Mouse (Mus musculus) gastrocnemius, postnatal 36 days (tissue): ENCODE data around the gene Mcm10. TPM values are rescaled to one million over a fixed set of nuclear protein-coding genes. Genes with fewer than 3 reads are reported as not detected.
"Not testable (repeated sequence)": the region's sequence is repeated elsewhere in the genome, so short reads cannot be mapped to it uniquely, and the experiment has no call there.

Experiments
- DNase-seq, 2 experiments: peaks; one replicate each; pipeline ENCODE4 v3.0.0; 2022
- intact Hi-C: fragments of 180-260 bp; cut with DNase I; formaldehyde crosslinking; loops from one replicate; pipeline ENCODE4 v1.15.1; 2025
- total RNA-seq, 2 experiments: library from RNA; stranded (reverse); gene quantifications; 2 replicates each; pipeline ENCODE4 v1.2.3; 2021

Mcm10 gene
- total RNA-seq, 2 experiments from 2014 or later = 0.74 TPM; not detected in 1

DNA sequence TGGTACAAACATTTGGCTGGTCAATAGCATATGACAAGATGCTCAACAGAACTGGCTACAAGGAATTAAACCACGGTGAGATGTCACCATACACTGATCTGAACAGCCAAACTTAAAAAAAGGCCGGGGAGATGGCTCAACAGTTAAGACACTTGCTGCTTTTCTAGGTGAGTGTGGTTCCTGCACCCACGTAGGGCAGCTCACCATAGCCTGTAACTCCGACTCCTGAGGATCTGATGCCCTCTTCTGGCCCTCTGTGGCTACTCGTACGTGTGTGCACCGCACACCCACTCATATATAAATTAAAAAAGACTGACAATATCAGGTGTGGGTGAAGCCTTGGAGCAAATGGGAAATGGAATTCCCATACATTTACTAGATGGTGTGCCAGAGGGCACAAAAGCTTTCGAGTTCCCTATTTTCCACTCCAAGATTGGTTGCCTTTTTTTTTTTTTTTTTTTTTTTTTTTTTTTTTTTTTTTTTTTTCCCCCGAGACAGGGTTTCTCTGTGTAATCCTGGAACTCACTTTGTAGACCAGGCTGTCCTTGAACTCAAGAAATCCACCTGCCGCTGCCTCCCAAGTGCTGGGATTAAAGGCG is 23.7 kb downstream of the Mcm10 start:
- no peak for DNase-seq
- intact Hi-C loops = no loop called here

DNA sequence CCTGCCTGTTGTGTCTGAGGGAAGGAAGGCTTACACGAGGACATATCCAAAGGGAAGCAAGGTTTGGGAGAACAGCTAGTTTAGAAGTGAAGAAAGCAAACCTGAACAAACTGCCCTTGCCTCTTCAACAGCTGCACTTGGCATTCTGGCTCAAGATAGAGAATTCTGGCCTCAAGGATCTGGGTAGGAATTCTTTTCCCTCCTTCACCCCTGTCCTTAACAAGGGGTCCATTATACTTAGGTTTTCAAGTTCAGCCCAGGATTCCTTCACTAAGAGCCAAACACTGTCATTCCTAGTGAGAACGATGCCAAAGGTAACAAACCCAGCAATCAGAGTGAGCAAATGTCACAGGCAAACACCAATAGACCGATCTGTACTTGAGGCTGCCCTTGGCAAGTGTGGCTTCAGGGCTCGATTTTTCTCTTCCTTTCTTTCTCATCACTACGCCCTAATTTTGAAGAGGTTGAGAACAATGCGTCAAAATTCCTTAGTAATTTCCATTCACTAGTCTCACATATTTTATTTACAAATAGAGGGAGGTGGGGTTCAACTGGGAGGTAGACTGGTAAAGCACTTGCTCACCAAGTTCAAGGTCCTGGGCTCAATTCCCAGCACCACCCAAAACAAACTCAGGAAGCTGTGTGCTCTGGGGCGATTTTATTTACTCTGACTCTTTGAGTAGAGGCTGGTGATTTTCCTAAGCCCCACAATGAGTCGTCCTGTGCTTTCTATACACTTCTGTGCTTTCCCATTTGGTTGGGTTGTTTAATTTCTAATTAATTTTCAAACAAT is 25.0 kb downstream of the Mcm10 start:
- DNase-seq = no peak
- intact Hi-C loops = no loop called here

DNA sequence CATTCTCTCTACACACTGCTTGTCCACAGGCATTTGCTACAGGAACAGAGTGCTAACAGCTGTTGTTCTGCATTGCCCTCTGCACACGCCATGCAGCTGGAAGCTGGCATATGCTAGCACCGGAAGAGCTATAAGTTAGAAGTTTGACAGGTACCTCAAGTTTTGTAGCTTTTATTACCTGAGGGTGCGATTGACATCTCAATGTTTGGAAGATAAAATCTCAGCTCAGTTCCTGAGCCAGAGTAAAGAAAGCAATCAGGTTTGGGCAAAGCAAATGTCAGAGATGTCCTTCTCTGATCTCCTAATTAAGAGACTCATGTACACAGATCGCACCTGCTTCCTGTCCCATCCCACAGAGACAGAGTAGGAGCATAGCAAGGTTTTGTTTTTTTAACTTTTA is 25.8 kb downstream of the Mcm10 start:
- no peak for DNase-seq
- intact Hi-C loops = no loop called here

DNA sequence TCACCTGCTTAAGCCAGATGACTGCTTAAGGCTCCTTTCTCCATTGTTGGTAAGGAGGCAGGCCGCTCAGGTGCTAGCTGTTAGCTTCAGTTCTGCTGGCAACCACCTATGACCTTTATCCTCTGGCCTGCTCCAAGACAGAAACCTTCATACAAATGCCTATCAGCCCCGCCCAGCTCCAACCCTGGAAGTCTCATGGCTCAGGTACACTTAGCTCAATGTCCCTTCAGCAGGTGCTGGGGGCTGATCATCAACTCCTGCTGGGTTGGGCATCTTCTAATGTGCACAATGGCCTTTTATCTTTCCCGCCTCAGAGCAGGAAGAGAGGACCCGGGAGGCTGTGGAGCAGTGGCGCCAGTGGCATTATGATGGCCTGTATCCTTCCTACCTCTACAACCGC is 27.6 kb downstream of the Mcm10 start:
- intact Hi-C loops = no loop called here
- DNase-seq = no peak

DNA sequence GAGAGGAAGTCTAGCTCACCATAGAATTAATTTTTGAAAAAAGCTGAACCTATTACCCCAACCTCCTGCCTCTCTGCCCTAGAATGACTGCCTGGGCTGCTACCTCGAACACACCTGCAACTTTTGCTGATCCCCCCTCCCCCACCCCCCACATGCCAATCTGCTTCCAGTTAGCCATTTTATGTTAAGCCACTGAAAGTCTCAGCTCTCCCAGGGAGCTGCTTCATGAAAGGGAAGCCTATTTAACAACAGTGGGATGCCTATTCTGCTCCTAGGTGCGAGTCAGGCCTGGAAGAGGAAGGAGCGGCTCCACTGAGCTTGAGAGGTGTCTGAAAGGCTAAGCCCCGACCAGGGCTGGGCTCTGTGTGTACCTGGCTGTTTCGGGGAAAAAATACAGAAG is 28.6 kb downstream of the Mcm10 start:
- no peak for DNase-seq
- intact Hi-C loops = no loop called here

DNA sequence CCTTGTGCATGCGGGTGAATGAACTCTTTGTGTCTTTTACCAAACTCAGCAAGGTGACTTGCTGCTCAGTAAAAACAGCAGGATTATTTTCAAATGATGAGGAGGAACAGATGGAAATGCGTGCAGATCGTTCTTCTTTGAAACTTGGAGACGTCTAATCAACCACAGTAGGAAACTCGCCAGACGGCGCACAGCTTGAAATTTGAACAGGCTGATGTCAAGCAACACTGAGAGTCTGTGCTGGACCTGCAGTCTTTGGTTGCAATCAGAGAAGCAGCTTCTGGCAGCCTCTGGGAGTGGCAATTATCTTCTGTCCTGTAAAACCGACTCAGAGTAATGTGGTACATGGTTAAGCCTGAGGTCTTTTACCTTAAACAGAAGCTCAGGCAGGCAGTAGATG is 34.5 kb downstream of the Mcm10 start:
- intact Hi-C loops = no loop called here
- DNase-seq = no peak

DNA sequence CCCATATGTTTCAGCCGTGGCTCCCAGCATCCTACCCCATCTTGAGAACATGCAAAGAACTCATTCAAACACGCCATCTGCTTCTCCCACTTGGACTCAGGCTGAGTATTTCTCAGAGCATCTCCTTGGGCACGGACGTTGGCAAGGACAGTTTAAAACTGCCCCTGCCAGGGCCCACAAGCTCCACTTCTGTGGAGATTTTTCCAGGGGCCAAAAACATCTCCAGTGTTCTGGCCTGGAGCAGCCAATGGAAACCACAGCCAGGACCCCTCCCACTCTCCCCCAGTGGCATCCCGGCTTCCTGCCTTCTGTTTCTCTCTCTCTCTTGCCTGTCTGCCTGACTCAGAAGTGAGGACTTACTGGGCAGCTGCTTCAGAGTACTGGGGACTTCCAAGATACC is 36.8 kb downstream of the Mcm10 start, which contains the start of gene Ucma:
Ucma (plus strand) TSS at position 316 of the 400 bp plus-strand sequence.
- no peak for DNase-seq
- intact Hi-C loops = no loop called here

DNA sequence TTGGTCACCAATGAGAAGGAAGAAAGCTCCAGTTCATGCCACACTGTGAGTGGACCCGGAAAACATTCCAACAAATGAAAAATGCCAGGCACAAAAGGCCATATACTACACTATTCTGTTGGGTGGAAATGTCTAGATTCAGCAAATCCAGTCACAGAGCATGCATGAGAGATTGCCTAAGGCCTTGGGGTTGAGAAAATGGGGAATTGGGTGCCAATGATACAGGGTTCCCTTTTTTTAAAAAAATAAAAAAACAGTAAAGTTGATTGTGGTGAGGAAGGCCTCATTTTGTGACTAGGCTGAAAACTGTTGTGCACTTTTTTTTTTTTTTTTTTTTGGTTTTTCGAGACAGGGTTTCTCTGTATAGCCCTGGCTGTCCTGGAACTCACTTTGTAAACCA is 43.5 kb downstream of the Mcm10 start:
- intact Hi-C loops = no loop called here
- no peak for DNase-seq

DNA sequence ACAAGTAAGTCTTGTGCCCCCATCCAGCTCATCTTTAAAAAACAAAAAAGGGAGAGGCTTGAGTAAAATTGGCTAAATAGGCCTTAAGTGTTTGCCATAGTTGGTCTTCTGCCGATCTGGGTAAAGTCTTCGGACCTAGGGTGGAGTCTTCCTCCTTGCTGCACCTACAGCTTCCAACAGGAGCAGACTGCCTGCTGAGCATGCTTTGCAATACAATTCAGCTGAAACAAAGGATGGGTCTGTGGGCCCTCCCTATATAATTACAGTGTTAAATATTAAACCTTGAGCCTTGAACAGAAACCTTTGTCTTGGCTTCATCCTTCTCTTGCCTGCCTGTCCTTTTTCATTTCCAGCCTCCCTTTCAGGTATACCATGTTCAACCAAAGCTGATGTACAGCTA is 44.8 kb downstream of the Mcm10 start:
- intact Hi-C loops = no loop called here
- DNase-seq = no peak

DNA sequence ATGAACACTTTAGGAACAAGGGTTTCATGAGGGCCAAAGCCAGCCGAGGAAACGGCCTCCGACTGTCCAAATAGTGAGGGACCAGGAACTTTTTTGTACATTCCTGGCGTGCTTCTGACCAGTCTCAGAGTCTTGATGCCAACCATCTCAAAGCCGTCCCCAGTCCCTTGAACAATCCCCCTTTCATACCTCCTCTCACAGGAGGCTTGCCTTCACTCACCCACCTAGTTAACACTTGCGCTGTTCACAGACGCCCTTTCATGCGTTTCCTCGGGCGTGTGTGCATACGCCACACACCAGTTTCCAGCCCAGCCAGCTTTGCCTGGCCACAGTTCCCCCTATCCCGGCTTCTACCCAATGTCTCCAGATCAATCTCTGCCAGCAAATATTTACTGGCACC is 54.6 kb downstream of the Mcm10 start:
- intact Hi-C loops = no loop called here
- no peak for DNase-seq

DNA sequence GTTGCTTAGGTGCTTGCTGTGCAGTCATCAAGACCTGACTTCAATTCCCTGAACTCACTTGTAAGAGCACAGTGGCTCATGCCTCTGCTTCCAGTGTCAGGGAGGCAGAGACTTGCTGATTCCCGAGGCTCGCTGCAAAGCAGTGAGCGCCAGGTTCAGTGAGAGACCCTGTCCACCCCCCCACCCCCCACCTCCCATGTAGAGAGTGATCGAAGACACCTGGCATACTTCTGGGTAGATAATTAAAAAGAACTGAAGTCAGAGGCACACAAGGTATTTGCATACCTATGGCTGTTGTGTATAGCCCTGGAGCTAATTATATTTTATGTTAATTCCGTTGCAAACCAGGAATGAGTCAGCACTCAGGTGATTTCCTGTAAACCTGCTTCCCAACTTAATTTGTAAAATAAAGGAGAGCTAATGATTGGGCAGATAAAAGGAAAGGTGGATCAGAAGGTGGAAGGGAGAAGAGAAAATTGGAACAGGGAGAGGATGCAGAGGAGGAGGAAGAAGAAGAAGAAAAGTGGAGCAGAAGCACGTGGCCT is 58.3 kb downstream of the Mcm10 start:
- no peak for DNase-seq
- intact Hi-C loops = no loop called here

DNA sequence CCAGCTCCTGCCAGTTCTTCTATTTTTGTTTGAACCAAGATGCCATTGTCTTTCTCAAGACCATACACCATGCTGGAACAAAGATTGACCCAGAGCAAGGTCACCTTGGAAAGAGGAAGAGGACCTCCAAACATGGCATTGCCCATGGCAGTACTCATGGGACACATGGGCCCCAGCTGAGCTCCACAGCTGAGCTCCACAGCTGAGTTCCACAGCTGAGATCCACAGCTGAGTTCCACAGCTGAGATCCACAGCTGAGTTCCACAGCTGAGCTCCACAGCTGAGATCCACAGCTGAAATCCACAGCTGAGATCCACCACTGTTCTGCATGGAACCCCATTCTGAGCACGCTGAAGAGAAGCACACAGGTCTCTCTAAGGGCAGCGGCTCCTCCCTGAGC is 61.6 kb downstream of the Mcm10 start:
- DNase-seq = no peak
- intact Hi-C loops = no loop called here

DNA sequence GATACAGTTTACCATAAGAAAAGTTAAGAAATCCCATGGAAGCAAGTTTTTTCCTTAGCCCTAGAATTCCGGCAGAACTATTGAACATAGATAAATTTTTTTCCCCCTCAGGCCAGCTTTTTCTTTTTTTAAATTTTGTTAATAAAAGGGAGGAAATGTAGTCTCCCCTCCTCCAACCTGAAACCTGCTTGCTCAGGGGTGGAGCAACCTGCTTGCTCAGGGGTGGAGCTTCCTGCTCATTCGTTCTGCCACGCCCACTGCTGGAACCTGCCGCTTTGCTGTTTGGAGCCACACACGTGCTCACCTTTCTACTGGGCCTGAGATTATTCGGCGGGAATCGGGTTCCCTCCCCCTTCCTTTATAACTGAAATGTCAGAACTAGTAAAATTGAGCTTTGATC is 62.9 kb downstream of the Mcm10 start:
- DNase-seq, intact Hi-C loops: not testable (repeated sequence)

DNA sequence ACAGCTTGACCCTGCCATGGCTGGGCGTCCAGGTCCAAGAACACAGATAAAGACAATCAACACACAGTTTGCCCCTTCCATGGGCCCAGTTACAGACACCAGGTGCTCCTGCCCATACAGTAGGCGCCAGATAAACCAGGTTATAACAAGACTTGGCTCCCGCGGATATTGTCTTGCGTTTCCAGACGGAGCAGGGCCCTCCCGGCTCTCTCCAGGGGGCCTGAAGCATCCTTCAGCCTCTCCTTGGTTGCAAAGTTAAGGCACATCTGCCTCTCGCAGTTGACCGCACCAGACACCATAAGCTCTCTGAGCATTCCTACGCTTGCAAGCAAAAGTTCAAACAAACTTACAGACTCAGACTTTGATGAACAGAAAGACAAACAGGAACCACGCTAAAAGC is 71.7 kb downstream of the Mcm10 start:
- DNase-seq = no peak
- intact Hi-C loops = no loop called here

Other genes with a start within 250 kb of the Mcm10 start
- gene Sephs1, start 131.2 kb downstream of the Mcm10 start, total RNA-seq = 10 to 100 TPM; 16.3 to 16.8 TPM
- gene Phyh, start 93.8 kb downstream of the Mcm10 start, total RNA-seq = 100 to 1,000 TPM; 175 to 183 TPM
- not detected for gene Ucma, start 36.7 kb downstream of the Mcm10 start, total RNA-seq
- 10 to 100 TPM; 66.8 to 73.0 TPM for gene Optn, start 51.3 kb upstream of the Mcm10 start, total RNA-seq
- 1 to 10 TPM; 4.7 to 5.9 TPM for gene Ccdc3, start 125.0 kb upstream of the Mcm10 start, total RNA-seq